Mouse (Mus musculus): ENCODE measurements around the gene Tars.

Tars gene

GRCm38 (mm10) chr15:11380616-11381015, 18.8 kb downstream of the Tars start:
- H3K27me3 ChIP-seq (ENCODE audit: control insufficient read depth, insufficient read depth, low read length, poor library complexity, severe bottlenecking): no peaks in the 10 kb centered on the region
- no peak for DNase-seq (ENCODE audit: low read depth, low spot score)
- peaks cover 2% of the 10 kb centered on the region for H3K36me3 ChIP-seq (ENCODE audit: control insufficient read depth, insufficient read depth, low read length, poor library complexity, severe bottlenecking)

- Histone ChIP-seq H3K27me3 (ENCODE audit: control insufficient read depth, insufficient read depth, low read length, poor library complexity, severe bottlenecking) (no peaks in the 10 kb centered on the region), H3K36me3 (ENCODE audit: control insufficient read depth, insufficient read depth, low read length, poor library complexity, severe bottlenecking) (peaks cover 2% of the 10 kb centered on the region)
- DNase-seq (ENCODE audit: low read depth, low spot score): peak; percentile 58
These were observed 19.4 kb downstream of the Tars start for GRCm38 (mm10) chr15:11380087-11380530.

GRCm38 (mm10) chr15:11379431-11380086, 19.9 kb downstream of the Tars start:
- H3K27me3 ChIP-seq (ENCODE audit: control insufficient read depth, insufficient read depth, low read length, poor library complexity, severe bottlenecking): no peaks in the 10 kb centered on the region
- H3K36me3 ChIP-seq (ENCODE audit: control insufficient read depth, insufficient read depth, low read length, poor library complexity, severe bottlenecking): peaks cover 2% of the 10 kb centered on the region
- DNase-seq (ENCODE audit: low read depth, low spot score): no peak

DNA sequence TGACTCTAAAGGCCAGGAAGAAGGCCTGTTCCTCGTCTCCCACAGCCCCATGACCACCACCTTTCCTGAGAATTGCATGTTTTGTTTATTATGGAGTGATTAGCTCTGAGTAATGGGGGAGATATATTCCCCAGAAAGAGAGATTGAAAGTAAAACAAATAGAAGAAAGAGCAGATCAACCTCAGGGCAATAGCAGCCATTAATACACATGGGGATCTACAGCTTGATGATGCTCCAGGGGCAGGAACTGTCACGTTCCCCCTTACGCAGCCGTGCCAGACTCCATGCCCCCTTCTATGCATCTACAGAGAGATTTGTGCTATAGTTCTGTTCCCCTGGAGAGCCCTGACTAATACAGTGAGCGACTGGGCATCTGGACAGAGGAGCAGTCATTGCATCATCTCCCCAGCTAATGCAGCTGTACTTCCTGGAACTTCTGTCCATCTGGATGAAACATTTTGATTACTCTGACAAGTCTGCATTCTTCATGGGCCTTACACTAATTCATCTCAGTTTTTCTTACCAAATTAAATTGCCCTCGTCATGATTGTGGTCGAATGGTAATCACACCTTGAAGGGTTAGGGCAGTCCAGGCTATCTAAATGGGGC, 28.9 kb downstream of the Tars start:
- DNase-seq (ENCODE audit: low read depth, low spot score): no peak
- no peaks in the 10 kb centered on the region for H3K27me3 ChIP-seq (ENCODE audit: control insufficient read depth, insufficient read depth, low read length, poor library complexity, severe bottlenecking)

DNA sequence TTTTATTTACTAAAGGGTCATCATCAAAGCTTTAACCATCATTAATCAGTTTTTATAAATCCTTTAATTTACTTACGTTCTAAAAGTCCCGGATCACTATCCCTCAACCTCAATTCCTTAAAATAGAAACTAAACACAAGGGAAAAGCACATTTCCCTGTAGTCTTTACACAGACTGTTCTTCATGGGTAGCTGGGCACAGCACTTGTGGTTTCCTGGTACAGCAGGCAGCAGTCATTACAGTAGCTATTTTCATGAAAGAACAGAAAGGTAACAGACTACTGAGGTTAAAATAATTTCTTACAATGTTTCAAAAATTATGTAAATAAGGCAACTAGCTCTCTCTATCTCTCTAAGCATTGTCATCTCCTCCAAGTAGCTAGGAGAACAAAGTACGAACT, 29.9 kb downstream of the Tars start:
- Histone ChIP-seq H3K36me3 (ENCODE audit: control insufficient read depth, insufficient read depth, low read length, poor library complexity, severe bottlenecking) (no peaks in the 10 kb centered on the region), H3K27me3 (ENCODE audit: control insufficient read depth, insufficient read depth, low read length, poor library complexity, severe bottlenecking) (no peaks in the 10 kb centered on the region)
- DNase-seq (ENCODE audit: low read depth, low spot score): no peak

More for the DNA sequence above, 28.9 kb downstream of the Tars start:
- no peaks in the 10 kb centered on the region for H3K36me3 ChIP-seq (ENCODE audit: control insufficient read depth, insufficient read depth, low read length, poor library complexity, severe bottlenecking)

DNA sequence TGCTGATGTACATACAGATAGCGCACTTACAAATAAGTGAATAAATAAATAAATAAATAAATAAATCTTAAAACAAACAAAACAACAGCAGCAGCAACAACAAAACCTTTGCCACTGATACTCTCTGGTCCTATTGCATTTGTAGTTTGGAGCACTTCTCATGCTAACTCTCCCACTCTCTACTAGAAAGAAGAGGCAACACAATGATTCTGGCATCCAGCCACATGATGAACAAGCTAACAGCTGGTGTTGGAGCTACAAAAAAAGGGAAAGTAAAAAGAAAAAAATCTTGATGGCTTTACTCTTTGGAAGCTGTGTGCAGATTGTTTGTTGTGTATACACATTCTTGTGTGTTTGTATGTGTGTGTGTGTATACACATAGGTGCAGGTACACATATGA, 34.7 kb downstream of the Tars start:
- Histone ChIP-seq H3K27me3 (ENCODE audit: control insufficient read depth, insufficient read depth, low read length, poor library complexity, severe bottlenecking) (no peaks in the 10 kb centered on the region), H3K36me3 (ENCODE audit: control insufficient read depth, insufficient read depth, low read length, poor library complexity, severe bottlenecking) (no peaks in the 10 kb centered on the region)
- DNase-seq (ENCODE audit: low read depth, low spot score): no peak

GRCm38 (mm10) chr15:11364112-11364511, 35.4 kb downstream of the Tars start:
- Histone ChIP-seq H3K36me3 (ENCODE audit: control insufficient read depth, insufficient read depth, low read length, poor library complexity, severe bottlenecking) (no peaks in the 10 kb centered on the region), H3K27me3 (ENCODE audit: control insufficient read depth, insufficient read depth, low read length, poor library complexity, severe bottlenecking) (no peaks in the 10 kb centered on the region)
- DNase-seq (ENCODE audit: low read depth, low spot score): no peak

- Histone ChIP-seq H3K27me3 (ENCODE audit: control insufficient read depth, insufficient read depth, low read length, poor library complexity, severe bottlenecking) (no peaks in the 10 kb centered on the region), H3K36me3 (ENCODE audit: control insufficient read depth, insufficient read depth, low read length, poor library complexity, severe bottlenecking) (no peaks in the 10 kb centered on the region)
- no peak for DNase-seq (ENCODE audit: low read depth, low spot score)
These were observed 37.6 kb downstream of the Tars start for GRCm38 (mm10) chr15:11361824-11362223.

DNA sequence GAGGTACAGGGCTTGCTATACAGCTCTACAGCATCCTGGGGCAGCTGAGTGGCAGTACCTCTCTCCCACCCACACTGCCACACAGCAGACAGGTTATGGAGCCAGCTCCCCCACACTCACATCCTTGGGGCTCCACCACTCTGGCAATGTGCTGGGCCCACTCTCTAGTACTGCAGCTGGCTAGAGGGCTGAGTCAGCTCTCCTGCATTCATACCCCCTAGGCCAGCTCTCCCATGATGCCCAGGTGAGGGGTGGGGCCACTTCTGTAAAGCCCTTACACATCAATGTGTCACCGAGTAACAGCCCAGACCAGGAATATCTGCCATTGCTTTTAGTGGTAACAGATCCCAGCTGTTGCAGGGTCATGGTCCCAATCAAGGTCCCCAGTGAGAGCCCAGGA, 38.6 kb downstream of the Tars start:
- Histone ChIP-seq H3K36me3 (ENCODE audit: control insufficient read depth, insufficient read depth, low read length, poor library complexity, severe bottlenecking) (no peaks in the 10 kb centered on the region), H3K27me3 (ENCODE audit: control insufficient read depth, insufficient read depth, low read length, poor library complexity, severe bottlenecking) (no peaks in the 10 kb centered on the region)
- DNase-seq (ENCODE audit: low read depth, low spot score): no peak

GRCm38 (mm10) chr15:11357501-11357900, 42.0 kb downstream of the Tars start:
- no peaks in the 10 kb centered on the region for H3K27me3 ChIP-seq (ENCODE audit: control insufficient read depth, insufficient read depth, low read length, poor library complexity, severe bottlenecking)
- DNase-seq (ENCODE audit: low read depth, low spot score): no peak
- no peaks in the 10 kb centered on the region for H3K36me3 ChIP-seq (ENCODE audit: control insufficient read depth, insufficient read depth, low read length, poor library complexity, severe bottlenecking)

- no peak for DNase-seq (ENCODE audit: low read depth, low spot score)
- Histone ChIP-seq H3K27me3 (ENCODE audit: control insufficient read depth, insufficient read depth, low read length, poor library complexity, severe bottlenecking) (no peaks in the 10 kb centered on the region), H3K36me3 (ENCODE audit: control insufficient read depth, insufficient read depth, low read length, poor library complexity, severe bottlenecking) (no peaks in the 10 kb centered on the region)
These were observed 43.6 kb downstream of the Tars start for GRCm38 (mm10) chr15:11355865-11356264.

GRCm38 (mm10) chr15:11339467-11340180, 59.8 kb downstream of the Tars start:
- Histone ChIP-seq H3K36me3 (ENCODE audit: control insufficient read depth, insufficient read depth, low read length, poor library complexity, severe bottlenecking) (no peaks in the 10 kb centered on the region), H3K27me3 (ENCODE audit: control insufficient read depth, insufficient read depth, low read length, poor library complexity, severe bottlenecking) (no peaks in the 10 kb centered on the region)
- DNase-seq (ENCODE audit: low read depth, low spot score): no peak
